Mouse (Mus musculus) cerebellum, adult 8-10 months (tissue): Measurements from ENCODE around the gene Mex3a.
A peak's percentile ranks its signal among the peaks of the same experiment; 100 is the strongest.

ENCODE experiments used
- DNase-seq: peaks from one replicate; pipeline ENCODE4 v3.0.0; 2022

Mex3a gene

DNA sequence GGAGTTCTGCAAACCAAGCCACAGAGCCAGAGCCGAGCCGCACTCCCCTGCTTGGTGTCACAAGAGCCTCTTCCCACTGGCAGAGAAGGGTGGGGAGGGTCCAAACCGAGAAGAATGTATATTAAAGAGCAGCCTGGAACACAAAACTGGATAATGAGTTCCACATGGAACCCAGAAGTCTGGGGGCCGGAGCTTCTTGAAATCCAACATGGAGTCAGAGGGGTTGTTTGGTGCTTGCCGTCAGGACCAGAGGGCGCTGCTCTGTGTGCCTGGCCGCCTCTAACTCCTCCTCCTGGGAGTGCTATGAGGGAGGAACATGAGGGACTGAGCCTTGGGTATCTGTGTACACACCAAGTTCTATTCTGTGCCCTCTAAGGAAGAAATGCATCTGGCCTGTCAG, 26.4 kb upstream of the Mex3a start:
- DNase-seq: no peak

DNA sequence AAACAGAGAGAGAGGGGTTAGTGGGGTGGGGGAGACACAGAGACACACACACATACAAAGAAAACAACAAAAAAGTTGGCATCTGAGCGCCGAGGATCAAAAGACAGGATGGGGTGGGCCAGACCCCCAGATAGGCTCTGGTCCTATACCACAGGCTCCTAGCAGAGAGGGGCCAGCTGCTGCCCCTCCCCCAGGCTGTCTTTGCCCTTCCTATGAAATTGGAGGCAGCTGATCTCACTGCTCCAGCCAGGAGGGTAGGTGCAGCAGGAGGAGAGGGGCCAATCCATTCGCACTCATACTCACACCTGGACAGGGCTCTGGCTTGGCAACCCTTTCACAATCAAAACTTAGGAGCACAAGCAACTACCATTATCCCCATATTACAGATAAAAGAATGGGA, 22.9 kb upstream of the Mex3a start:
- no peak for DNase-seq

DNA sequence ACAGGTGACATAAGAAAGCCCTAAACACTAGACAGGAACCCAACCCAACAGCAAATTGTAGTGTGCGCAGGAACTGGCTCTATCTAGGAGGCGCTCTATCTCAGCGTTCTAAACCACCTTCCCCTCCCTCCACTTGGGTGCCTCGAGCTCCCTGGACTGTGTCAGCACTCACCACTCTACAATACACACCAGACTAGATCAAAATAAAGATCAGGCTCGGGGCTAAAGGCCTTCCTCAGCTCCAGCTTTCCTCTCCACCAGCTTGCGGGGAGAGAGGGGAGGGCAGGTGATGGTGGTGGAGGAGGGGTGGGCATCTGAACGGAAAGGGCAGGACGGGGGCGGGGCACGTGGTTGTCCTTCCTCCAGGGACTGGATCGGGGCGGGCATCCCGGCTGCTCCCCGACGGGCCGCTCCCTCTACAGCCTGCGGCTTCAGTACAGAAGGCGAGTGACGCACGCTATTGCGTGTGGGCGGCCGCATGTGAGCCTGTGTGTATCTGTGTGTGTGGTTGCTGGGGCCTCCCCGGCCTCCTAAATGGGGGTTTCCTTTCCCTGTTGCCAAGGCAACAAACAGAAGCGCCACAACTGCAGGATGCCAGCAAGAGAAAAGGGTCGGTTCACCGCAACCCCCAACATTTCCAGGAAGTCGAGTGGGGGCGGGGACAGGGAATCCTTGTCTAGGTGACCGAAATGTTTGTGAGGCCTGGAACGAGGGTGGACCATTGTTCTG, 22.3 kb upstream of the Mex3a start, which contains the start of gene Lmna:
Lmna (minus strand) TSS at position 265 of the 729 bp plus-strand sequence.
- peak; percentile 92 for DNase-seq

DNA sequence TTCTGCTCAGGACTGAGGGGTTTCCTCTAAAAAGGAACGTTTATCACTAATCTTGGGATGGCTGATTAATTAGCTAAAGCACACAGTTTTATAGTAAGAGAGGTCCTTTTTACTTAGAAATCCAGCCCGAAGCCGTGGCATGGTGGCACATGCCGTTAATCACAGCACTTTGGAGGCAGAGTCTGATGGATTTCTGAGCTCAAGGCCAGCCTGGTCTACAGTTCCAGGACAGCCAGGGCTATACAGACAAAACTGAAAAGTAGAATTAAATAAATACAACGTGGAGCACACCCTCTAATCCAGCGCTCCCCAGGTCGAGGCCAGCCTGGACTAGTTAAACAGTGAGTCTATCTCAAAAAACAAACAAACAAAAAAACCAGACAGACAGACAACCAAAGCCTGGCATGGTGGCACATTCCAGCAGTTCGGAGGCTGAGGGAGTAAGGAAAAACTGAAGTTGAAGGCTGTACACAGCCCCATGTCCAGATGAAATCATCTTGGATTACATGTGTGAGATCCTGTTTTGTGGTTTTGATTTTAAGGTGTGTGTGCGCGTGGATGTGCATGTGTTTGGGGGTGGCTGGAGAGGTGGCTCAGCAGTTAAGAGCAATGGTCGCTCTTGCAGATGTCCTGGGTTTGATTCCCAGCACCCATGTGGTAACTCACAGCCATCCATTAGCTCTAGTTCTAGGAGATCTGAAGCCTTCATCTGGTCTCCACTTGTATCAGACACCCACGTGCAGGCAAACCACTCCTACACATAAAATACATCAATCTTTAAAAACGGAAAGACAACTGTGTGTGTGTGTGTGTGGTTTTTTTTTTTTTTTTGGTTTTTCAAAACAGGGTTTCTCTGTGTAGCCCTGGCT, 21.5 kb upstream of the Mex3a start:
- DNase-seq: no peak

DNA sequence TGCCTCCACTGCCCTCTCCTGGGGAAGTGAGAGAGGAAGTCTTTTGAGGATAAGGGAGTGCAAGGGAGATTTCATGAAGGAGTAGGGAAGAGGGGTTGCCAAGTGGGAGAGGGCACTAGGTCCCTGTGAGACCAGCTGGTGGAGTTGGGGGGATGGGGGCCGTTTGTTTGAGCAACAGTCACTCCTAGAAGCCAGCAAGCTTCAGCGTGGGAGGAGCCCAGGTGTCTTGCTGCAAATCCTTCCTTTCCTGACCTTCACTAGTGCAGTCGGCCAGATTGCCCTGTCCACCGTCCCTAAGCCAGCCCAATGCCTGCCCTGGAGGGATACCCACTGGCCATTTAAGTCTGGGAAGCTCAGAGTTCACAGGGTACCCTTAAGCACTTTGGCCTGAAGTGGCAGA, 20.6 kb upstream of the Mex3a start:
- no peak for DNase-seq

DNA sequence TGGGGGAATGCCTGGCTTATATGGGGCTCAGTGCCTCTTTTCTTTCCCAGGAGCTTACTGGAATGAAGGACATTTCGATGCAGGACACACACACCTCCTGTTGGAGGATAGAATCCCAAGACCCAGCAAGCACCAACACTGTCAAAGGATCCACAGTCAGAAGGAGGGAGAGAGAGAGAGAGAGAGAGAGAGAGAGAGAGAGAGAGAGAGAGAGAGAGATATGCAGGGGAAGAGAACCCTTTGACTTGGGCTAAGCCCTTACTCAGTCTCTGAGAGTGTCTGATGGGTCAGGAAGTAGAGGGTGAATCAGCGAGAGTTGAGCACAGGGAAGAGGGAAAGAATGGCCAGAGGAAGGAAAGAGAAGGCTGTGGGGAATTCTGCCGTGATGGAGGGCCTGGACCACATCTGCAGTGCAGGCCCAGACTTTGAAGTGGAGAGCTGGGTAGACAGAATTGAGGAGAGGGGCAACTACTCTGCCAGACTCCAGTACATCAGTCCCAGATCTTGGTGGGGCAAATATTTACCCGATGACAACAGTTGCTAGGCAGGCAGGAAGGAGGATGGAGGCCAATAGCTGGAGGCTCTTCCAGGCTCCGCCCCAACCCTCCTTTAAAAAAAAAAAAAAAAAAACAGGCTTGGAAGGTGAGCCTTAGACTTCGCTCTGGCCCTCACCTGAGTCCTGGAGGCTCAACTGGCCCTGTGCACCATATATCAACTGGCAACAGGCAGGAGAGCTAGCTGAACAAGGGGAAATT, 19.9 kb upstream of the Mex3a start:
- DNase-seq: no peak

DNA sequence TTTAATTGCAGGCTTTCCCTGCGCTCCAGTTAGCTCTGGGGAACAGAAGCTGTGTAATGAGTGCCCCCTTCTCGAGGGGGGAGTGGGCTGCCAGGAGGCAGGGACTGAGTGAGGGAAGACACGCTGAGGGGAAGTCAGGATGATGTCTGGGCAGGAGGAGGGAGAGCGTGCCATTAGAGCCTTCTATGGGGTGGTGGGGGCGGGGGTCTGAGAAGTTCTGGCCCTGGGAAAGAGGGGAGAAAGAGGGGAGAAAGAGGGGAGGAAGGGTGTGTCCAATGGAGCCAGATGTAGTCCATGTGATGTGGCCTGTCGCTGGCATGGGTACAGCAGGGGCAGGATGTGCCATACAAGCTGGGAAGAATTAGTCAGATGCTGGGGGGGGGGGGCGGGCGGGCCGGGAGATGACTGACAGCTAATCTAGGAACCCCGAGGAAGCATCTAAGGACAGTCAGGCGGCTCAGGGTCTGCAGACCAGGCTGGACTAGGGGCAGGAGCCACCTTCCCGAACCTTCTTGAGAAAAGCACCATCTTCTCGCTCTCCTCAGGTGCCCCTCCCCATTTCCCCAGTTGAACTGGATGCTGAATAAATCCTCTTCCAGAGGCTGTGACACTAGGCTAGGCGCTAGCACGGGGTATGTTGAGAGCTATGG, 19.2 kb upstream of the Mex3a start:
- no peak for DNase-seq

- DNase-seq: no peak
Measured at GRCm38 (mm10) chr3:88513546-88514115, 18.6 kb upstream of the Mex3a start.

DNA sequence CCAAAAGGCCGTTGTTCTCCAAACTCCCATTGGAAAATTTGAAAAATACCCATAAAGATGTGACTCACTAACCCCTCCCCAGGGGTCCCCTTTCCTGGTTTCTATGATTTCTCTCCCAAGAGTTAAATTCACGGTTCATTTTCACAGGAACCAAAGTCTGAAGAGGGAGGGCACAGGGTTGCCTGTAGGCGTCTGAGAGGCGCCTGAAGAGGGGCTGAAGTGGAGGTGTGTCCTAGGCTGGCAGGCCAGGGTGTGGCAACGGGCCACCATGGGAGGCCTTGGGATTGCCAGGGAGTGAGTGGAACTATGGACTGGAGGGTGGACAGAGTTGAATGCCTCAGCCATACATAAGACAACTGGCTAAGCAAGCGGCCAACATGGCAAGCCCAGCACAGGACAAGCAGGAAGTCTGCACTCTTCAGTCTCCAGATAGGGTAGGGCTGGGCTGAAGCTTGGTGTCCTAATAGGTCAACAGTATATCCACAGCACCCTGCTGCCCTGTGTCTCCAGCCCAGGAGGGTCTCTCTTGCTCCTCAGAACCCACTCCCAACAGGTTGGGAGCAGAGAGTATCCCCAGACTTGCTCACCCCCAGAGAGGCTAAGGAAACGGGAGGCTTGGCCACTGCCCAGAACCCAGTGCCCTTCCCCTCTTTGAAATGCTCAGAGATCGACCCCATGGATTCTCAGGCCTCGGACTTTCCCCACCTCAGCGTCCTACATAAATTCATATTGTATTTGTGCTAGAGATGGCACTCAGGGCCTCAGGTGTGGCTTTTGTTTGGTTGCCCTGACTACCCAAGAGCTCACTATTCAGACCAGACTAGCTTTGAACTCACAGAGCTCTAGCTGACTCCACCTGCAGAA, 17.7 kb upstream of the Mex3a start:
- no peak for DNase-seq

DNA sequence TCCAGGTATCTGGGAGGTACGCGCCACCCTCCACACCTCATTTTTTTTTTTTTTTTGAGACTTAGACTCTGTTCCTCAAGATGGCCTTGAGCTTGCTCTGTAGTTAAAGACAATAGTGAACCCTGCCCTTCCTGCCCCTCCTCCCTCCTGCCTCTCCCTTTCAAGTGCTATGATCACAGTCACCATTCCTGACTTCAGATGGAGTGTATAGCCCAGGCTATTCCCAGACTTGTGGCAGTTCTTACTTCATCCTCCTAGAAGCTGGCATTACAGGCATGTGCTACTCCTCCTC, 17.2 kb upstream of the Mex3a start:
- no peak for DNase-seq

DNA sequence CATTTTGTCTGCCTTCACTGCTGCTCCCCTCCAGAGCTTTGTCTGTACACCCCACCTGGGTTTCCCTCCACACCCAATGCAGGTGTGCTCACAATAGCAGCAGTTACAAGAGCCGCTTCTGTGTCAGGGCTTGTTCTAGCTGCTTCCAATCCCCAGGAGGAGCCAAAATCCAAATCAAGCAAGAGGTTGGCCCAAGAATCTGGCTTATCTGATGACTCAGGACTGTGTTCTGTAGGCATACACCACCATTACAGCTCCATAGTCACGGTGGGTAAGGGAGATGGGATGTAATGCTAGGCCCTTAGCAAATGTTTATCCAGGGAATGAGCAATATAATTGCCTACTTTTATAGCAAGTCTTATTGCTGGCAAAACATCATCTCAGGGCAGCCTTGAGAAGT, 15.8 kb upstream of the Mex3a start:
- DNase-seq: no peak

DNA sequence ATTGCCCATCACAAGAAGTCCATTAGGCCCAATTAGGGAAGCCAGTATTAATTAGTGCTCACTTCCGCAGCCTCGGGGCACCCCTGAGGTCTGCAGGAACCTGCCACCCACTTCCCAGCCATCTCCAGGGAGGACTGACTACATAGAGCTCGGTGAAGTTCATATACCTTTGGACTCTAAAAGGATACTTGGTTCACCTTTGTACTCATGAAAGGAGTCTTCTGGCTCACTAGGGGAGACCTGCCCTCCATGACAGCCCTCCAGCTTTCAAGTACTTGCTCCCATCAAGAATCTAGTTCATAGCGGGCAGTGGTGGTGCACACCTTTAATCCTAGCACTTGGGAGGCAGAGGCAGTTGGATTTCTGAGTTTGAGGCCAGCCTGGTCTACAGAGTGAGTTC, 13.8 kb upstream of the Mex3a start:
- DNase-seq: no peak

DNA sequence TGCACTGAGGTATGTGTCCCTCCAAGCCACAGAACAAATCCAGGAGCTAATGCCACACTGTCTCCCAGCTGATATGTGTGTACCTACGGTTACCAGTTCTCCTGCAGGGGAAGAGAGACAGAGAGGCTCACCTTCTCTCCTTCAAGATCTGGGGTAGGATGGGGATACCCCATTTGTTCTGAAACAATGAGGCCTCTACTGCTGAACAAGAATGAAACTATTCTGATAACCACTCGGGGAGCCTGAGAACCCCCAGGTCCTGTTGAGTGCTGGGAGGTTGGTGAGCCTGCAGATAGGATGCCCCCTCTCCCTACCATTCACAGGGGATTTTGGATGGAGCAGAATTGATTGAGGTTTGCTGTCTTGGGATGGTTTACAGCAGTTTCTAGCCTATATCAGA, 12.1 kb upstream of the Mex3a start:
- DNase-seq: no peak

DNA sequence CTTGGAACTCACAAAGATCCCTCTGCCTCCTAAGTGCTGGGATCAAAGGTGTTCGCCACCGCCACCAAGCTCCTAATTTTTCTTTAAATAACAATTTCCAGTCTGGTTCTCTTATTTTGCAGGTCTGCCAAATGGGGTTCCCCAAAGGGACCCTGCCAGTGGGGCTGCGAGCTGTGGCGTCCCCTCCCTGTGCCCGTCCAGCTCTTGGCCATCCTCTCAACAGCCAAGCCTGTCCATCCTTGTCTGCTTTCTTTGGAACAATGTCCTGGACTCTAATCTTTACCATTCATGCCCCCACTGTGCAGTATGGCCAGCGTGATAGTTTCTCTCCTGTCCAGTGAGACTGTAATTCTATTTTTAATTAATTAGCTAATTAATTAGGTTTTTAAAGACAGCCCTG, 11.0 kb upstream of the Mex3a start:
- no peak for DNase-seq

DNA sequence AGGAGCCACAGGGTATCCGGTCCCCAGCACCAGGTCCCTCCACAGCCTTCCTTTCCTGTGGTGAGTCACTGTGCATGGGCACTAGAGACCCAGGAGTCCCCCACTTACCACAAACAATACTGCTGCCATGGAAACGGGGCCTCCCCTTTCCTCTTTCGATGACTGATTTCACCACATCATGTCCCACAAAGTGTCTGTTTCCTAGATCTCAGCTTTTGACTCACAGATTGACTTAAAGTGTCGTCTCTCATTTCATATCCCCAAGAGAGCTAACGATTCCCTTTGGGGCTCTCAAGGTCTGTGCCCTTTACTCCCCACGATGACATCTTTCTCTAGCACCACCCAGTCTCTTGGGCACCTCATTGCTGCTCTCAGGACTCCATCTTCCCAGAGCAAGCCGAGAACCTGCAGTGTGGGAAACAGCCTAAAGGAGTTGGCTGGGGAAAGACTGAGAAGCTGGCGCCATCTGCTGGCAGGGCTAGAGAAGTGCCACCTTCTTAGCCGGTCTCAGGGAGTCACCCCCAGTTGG, 10.3 kb upstream of the Mex3a start:
- DNase-seq: peak; percentile 57

DNA sequence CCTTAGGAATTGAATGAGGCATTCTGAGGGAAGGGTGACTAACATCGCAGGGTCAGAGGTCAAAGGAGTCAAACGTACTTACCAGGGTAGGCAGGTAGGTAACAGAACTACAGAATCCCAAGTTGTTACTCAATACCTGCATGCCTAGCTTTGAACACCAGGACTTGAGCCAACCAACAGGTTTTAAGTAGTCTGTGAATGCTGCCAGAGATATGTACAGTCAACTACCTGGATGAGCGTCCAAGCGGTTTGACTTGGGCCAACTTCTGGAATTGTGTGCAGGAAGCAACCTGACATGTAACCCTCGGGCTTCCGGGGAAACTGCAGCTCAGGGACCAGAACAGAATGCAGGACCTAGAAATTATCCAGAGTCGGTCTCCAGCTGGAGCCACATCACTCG, 9.2 kb upstream of the Mex3a start:
- DNase-seq: no peak

DNA sequence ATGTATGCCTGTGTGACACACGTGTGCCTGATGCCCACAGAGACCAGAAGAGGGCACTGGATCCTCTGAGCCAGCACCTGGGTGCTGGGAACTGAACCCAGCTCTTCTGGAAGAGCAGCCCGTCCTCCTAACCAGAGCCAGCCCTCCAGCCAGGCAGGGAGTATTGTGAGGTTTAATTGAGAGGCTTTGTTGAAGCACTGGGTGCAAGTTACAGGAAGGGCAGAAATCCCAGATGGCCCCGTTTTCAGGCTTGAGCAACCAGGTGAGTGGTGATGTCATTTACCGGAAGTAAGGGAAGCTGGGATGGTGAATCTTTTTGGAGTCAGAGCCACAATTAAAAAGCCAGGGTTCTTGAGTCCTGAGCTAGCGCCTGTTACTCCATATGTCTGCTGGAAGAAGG, 7.2 kb upstream of the Mex3a start:
- DNase-seq: no peak

DNA sequence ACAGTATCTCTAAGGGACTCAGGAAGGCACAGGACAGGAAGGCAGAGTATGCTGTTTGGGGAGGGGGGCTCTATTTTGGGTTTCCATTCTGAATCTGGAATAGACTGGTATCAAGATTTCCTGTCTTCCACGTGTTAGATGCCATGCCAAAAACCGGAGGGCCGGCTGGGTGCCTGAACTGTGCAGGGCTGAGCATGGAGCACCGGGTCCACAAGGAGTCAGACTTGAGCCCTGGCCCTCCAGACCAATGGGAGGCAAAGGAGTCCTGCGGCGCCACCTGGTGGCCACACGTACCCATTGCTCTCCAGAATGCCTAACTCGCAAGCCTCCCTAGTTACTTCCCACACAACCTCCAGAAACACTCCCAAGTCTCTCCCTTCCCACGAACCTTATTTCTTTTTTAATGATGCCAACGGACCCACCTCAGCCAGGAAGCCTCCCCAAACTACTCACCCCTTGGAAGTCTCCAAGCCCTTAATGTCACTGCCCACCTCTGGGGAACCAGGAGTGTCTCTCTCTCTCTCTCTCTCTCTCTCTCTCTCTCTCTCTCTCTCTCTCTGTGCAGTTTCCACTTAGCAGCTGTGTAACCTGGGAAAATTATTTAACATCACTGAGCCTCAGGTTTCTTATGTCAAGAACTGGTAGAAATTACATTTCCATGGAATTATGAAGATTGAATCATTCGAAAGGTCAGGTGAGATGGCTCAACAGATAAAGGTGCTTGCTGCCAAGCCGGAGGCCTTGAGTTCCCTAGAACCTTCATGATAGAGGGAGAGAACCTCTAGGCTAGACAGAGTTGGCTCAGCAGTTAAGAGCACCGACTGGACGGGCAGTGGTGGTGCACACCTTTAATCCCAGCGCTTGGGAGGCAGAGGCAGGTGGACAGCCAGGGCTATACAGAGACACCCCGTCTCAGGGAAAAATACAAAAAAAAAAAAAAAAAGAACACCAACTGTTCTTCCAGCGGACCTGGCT, 5.8 kb upstream of the Mex3a start:
- DNase-seq: peak; percentile 83

DNA sequence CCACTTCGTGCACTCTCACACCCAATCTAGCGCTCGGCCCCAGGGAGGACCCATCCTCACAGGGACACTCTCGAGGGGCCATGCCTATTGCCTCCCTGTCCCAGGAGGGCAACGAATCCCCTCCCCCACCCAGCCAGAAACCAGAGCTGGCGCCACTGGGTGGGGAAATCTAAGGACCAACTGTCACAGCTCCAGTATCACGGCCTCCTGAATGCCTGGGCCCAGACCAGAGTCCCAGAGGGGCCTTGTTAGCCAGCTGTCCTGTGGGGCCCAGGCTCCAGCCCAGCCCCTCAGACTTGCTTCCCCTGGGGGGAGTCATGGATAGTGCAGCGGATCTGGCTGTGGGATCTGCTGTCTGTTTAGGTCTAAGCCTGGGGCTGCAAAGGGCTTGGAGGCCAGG, 4.6 kb upstream of the Mex3a start:
- DNase-seq: no peak

GRCm38 (mm10) chr3:88528646-88529045, 3.5 kb upstream of the Mex3a start:
- no peak for DNase-seq
